Mouse (Mus musculus): ENCODE results near the gene Slc22a20. TPM values are rescaled to one million over a fixed set of nuclear protein-coding genes. Genes with fewer than 3 reads are reported as not detected.
A peak's percentile ranks its signal among the peaks of the same experiment; 100 is the strongest.

Gene Slc22a20
- polyA plus RNA-seq, 1 experiment from 2014 or later: not detected

- H3K4me3 ChIP-seq (replicated peaks; ENCODE audit: low read length): no peak overlapping the region
- H3K9ac ChIP-seq: 0 out of 2 replicates have a peak overlapping the region, but pooled peaks have one; percentile 3
Observed at GRCm38 (mm10) chr19:5937095-5937835, 48.7 kb downstream of the Slc22a20 start.

GRCm38 (mm10) chr19:5935691-5936090, 50.3 kb downstream of the Slc22a20 start:
- no peaks in the 10 kb centered on the region for H3K9me3 ChIP-seq (ENCODE audit: control insufficient read depth, low read length)
- H3K36me3 ChIP-seq (replicated peaks; ENCODE audit: control insufficient read depth, insufficient read depth): no peaks in the 10 kb centered on the region
- no peaks in the 10 kb centered on the region for H3K27me3 ChIP-seq (ENCODE audit: control insufficient read depth, insufficient read depth, low read length)
- H3K9ac ChIP-seq: no peak overlapping the region
- no peak overlapping the region for H3K4me2 ChIP-seq (replicated peaks)
- DNase-seq (ENCODE audit: low spot score): no peak
- ATAC-seq (ENCODE audit: low FRiP score): no peak
- no peak overlapping the region for H3K4me3 ChIP-seq (replicated peaks; ENCODE audit: low read length)
- peaks cover 9% of the 10 kb centered on the region; the same call in 1 of the 2 replicates for H3K4me1 ChIP-seq (replicated peaks; ENCODE audit: control insufficient read depth, insufficient read depth, low read length)
- WGBS: 87% methylated on average over 5 of the region's 5 CpGs
- no peak overlapping the region for H3K27ac ChIP-seq

More at GRCm38 (mm10) chr19:5937095-5937835, 48.7 kb downstream of the Slc22a20 start:
- Histone ChIP-seq H3K4me2 (replicated peaks) (peak overlapping the region; percentile 30; the same call in 1 of the 2 replicates), H3K27ac (peak overlapping the region; percentile 71), H3K9me3 (ENCODE audit: control insufficient read depth, low read length) (no peaks in the 10 kb centered on the region), H3K4me1 (replicated peaks; ENCODE audit: control insufficient read depth, insufficient read depth, low read length) (peaks cover 9% of the 10 kb centered on the region; the same call in 1 of the 2 replicates), H3K36me3 (replicated peaks; ENCODE audit: control insufficient read depth, insufficient read depth) (no peaks in the 10 kb centered on the region), H3K27me3 (ENCODE audit: control insufficient read depth, insufficient read depth, low read length) (no peaks in the 10 kb centered on the region)
- DNase-seq (ENCODE audit: low spot score) (no peak), ATAC-seq (ENCODE audit: low FRiP score) (no peak)
- WGBS: 54% methylated on average over 21 of the region's 21 CpGs

GRCm38 (mm10) chr19:5935266-5935665, 50.7 kb downstream of the Slc22a20 start:
- H3K9me3 ChIP-seq (ENCODE audit: control insufficient read depth, low read length): no peaks in the 10 kb centered on the region
- no peak overlapping the region for H3K9ac ChIP-seq
- 75% methylated on average over 3 of the region's 3 CpGs for WGBS
- H3K27me3 ChIP-seq (ENCODE audit: control insufficient read depth, insufficient read depth, low read length): no peaks in the 10 kb centered on the region
- no peak overlapping the region for H3K4me2 ChIP-seq (replicated peaks)
- peaks cover 9% of the 10 kb centered on the region; the same call in 1 of the 2 replicates for H3K4me1 ChIP-seq (replicated peaks; ENCODE audit: control insufficient read depth, insufficient read depth, low read length)
- H3K4me3 ChIP-seq (replicated peaks; ENCODE audit: low read length): no peak overlapping the region
- no peak for DNase-seq (ENCODE audit: low spot score)
- H3K36me3 ChIP-seq (replicated peaks; ENCODE audit: control insufficient read depth, insufficient read depth): no peaks in the 10 kb centered on the region
- no peak overlapping the region for H3K27ac ChIP-seq
- no peak for ATAC-seq (ENCODE audit: low FRiP score)

- Histone ChIP-seq H3K36me3 (replicated peaks; ENCODE audit: control insufficient read depth, insufficient read depth) (no peaks in the 10 kb centered on the region), H3K27me3 (ENCODE audit: control insufficient read depth, insufficient read depth, low read length) (no peaks in the 10 kb centered on the region), H3K4me1 (replicated peaks; ENCODE audit: control insufficient read depth, insufficient read depth, low read length) (0 out of 2 replicates have a peak, but pooled peaks cover 4% of the 10 kb centered on the region), H3K4me3 (replicated peaks; ENCODE audit: low read length) (no peak overlapping the region), H3K9me3 (ENCODE audit: control insufficient read depth, low read length) (no peaks in the 10 kb centered on the region), H3K4me2 (replicated peaks) (no peak overlapping the region), H3K27ac (no peak overlapping the region), H3K9ac (no peak overlapping the region)
- WGBS: 73% methylated on average over 14 of the region's 14 CpGs
- DNase-seq (ENCODE audit: low spot score): no peak
- ATAC-seq (ENCODE audit: low FRiP score): no peak
Observed at GRCm38 (mm10) chr19:5929634-5930596, 56.0 kb downstream of the Slc22a20 start.

- Histone ChIP-seq H3K4me1 (replicated peaks; ENCODE audit: control insufficient read depth, insufficient read depth, low read length) (peaks cover 4% of the 10 kb centered on the region; the same call in 1 of the 2 replicates), H3K9me3 (ENCODE audit: control insufficient read depth, low read length) (no peaks in the 10 kb centered on the region), H3K27ac (no peak overlapping the region), H3K4me3 (replicated peaks; ENCODE audit: low read length) (no peak overlapping the region), H3K36me3 (replicated peaks; ENCODE audit: control insufficient read depth, insufficient read depth) (no peaks in the 10 kb centered on the region), H3K9ac (no peak overlapping the region), H3K27me3 (ENCODE audit: control insufficient read depth, insufficient read depth, low read length) (no peaks in the 10 kb centered on the region), H3K4me2 (replicated peaks) (no peak overlapping the region)
- DNase-seq (ENCODE audit: low spot score): no peak
- WGBS: 81% methylated on average over 3 of the region's 3 CpGs
- no peak for ATAC-seq (ENCODE audit: low FRiP score)
Observed at GRCm38 (mm10) chr19:5928546-5928945, 57.4 kb downstream of the Slc22a20 start.

GRCm38 (mm10) chr19:5928104-5928503, 57.8 kb downstream of the Slc22a20 start:
- H3K27me3 ChIP-seq (ENCODE audit: control insufficient read depth, insufficient read depth, low read length): no peaks in the 10 kb centered on the region
- no peak overlapping the region for H3K27ac ChIP-seq
- H3K9ac ChIP-seq: no peak overlapping the region
- H3K4me1 ChIP-seq (replicated peaks; ENCODE audit: control insufficient read depth, insufficient read depth, low read length): peaks cover 6% of the 10 kb centered on the region; the same call in 1 of the 2 replicates
- no peak for ATAC-seq (ENCODE audit: low FRiP score)
- H3K36me3 ChIP-seq (replicated peaks; ENCODE audit: control insufficient read depth, insufficient read depth): no peaks in the 10 kb centered on the region
- no peak overlapping the region for H3K4me2 ChIP-seq (replicated peaks)
- WGBS: 89% methylated on average over 6 of the region's 6 CpGs
- H3K9me3 ChIP-seq (ENCODE audit: control insufficient read depth, low read length): no peaks in the 10 kb centered on the region
- no peak for DNase-seq (ENCODE audit: low spot score)
- no peak overlapping the region for H3K4me3 ChIP-seq (replicated peaks; ENCODE audit: low read length)

GRCm38 (mm10) chr19:5927532-5927931, 58.4 kb downstream of the Slc22a20 start:
- H3K9ac ChIP-seq: no peak overlapping the region
- H3K9me3 ChIP-seq (ENCODE audit: control insufficient read depth, low read length): no peaks in the 10 kb centered on the region
- H3K4me1 ChIP-seq (replicated peaks; ENCODE audit: control insufficient read depth, insufficient read depth, low read length): peaks cover 6% of the 10 kb centered on the region; the same call in 1 of the 2 replicates
- 78% methylated on average over 8 of the region's 8 CpGs for WGBS
- no peaks in the 10 kb centered on the region for H3K36me3 ChIP-seq (replicated peaks; ENCODE audit: control insufficient read depth, insufficient read depth)
- DNase-seq (ENCODE audit: low spot score) (no peak), ATAC-seq (ENCODE audit: low FRiP score) (no peak)
- no peak overlapping the region for H3K4me2 ChIP-seq (replicated peaks)
- H3K27ac ChIP-seq: no peak overlapping the region
- H3K4me3 ChIP-seq (replicated peaks; ENCODE audit: low read length): no peak overlapping the region
- H3K27me3 ChIP-seq (ENCODE audit: control insufficient read depth, insufficient read depth, low read length): no peaks in the 10 kb centered on the region

- H3K9me3 ChIP-seq (ENCODE audit: control insufficient read depth, low read length): no peaks in the 10 kb centered on the region
- no peak overlapping the region for H3K27ac ChIP-seq
- no peaks in the 10 kb centered on the region for H3K27me3 ChIP-seq (ENCODE audit: control insufficient read depth, insufficient read depth, low read length)
- ATAC-seq (ENCODE audit: low FRiP score) (no peak), DNase-seq (ENCODE audit: low spot score) (peak; percentile 20)
- no peak overlapping the region for H3K4me2 ChIP-seq (replicated peaks)
- WGBS: 77% methylated on average over 11 of the region's 11 CpGs
- H3K9ac ChIP-seq: no peak overlapping the region
- peaks cover 10% of the 10 kb centered on the region; the same call in 1 of the 2 replicates for H3K4me1 ChIP-seq (replicated peaks; ENCODE audit: control insufficient read depth, insufficient read depth, low read length)
- H3K36me3 ChIP-seq (replicated peaks; ENCODE audit: control insufficient read depth, insufficient read depth): no peaks in the 10 kb centered on the region
- H3K4me3 ChIP-seq (replicated peaks; ENCODE audit: low read length): no peak overlapping the region
Observed at GRCm38 (mm10) chr19:5927026-5927425, 58.9 kb downstream of the Slc22a20 start.

- Histone ChIP-seq H3K4me1 (replicated peaks; ENCODE audit: control insufficient read depth, insufficient read depth, low read length) (peaks cover 16% of the 10 kb centered on the region; the same call in 1 of the 2 replicates), H3K9ac (peak overlapping the region; percentile 70), H3K4me2 (replicated peaks) (peak overlapping the region; percentile 69), H3K36me3 (replicated peaks; ENCODE audit: control insufficient read depth, insufficient read depth) (no peaks in the 10 kb centered on the region), H3K27ac (no peak overlapping the region), H3K27me3 (ENCODE audit: control insufficient read depth, insufficient read depth, low read length) (no peaks in the 10 kb centered on the region), H3K4me3 (replicated peaks; ENCODE audit: low read length) (peak overlapping the region; percentile 61), H3K9me3 (ENCODE audit: control insufficient read depth, low read length) (no peaks in the 10 kb centered on the region)
- no peak for DNase-seq (ENCODE audit: low spot score)
- 36% methylated on average over 11 of the region's 11 CpGs for WGBS
- no peak for ATAC-seq (ENCODE audit: low FRiP score)
Observed at GRCm38 (mm10) chr19:5925311-5925855, 60.6 kb downstream of the Slc22a20 start.
